Mouse (Mus musculus) central nervous system, embryonic 11.5 days (tissue): Measurements from ENCODE around the gene Abcc9. TPM values are rescaled to one million over a fixed set of nuclear protein-coding genes. Genes with fewer than 3 reads are reported as not detected.

ENCODE experiments used
- polyA plus RNA-seq: library from polyadenylated mRNA; depleted of rRNA; stranded (reverse); fragments of >200 nt; gene quantifications from 2 replicates; pipeline ENCODE4 v1.2.3, GENCODE M21; 2012; rRNA removed

Gene Abcc9
- 2.4 and 3.4 TPM in 2 replicates for polyA plus RNA-seq

GRCm38 (mm10) chr6:142701652-142702637, at the start of gene Abcc9:
TSS of gene Abcc9 (minus strand) at chr6:142702315.

GRCm38 (mm10) chr6:142571055-142571618, 131.0 kb downstream of the Abcc9 start, which contains the start of gene Kcnj8:
TSS of gene Kcnj8 (minus strand) at chr6:142571614.

Other genes with a start within 250 kb of the Abcc9 start
- 0.67 and 0.80 TPM in 2 replicates for gene Gys2, start 229.2 kb downstream of the Abcc9 start, polyA plus RNA-seq
- gene Ldhb, start 194.4 kb downstream of the Abcc9 start, polyA plus RNA-seq = 368 and 395 TPM in 2 replicates
- 4.1 and 4.5 TPM in 2 replicates for gene Kcnj8, start 130.7 kb downstream of the Abcc9 start, polyA plus RNA-seq
- gene Cmas, start 54.4 kb upstream of the Abcc9 start, polyA plus RNA-seq = 79.5 and 101 TPM in 2 replicates
- 0.05 TPM in 2 replicates for gene Sult6b2, start 102.2 kb upstream of the Abcc9 start, polyA plus RNA-seq